Mouse (Mus musculus): ENCODE results near the gene Dhps.

GRCm38 (mm10) chr8:85025098-85025932 is 46.2 kb upstream of the Dhps start, which contains the start of gene Asna1:
- peak; percentile 73; the same call in 1 of the 2 replicates for TF ChIP-seq POLR2A (IDR thresholded peaks at IDR 0.05; ENCODE audit: borderline replicate concordance, extremely low read depth, low read depth, low read length)
- TF ChIP-seq CTCF (IDR thresholded peaks at IDR 0.05; ENCODE audit: insufficient read depth, low read length) = no peak
